Mouse (Mus musculus) forebrain, embryonic 16.5 days (tissue): ENCODE results near the gene Zfp423. TPM values are rescaled to one million over a fixed set of nuclear protein-coding genes. Genes with fewer than 3 reads are reported as not detected.

ENCODE experiments used
- ATAC-seq: fragments of 200-750 bp; cut with Nextera tagmentation; 2 replicates; pipeline ENCODE4 v1.8.0; 2017; ENCODE audit warnings: mild to moderate bottlenecking, moderate library complexity
- H3K27ac ChIP-seq: fragments of 300-500 bp; sonication (generic); 2 replicates; pipeline ENCODE4 v1.5.1; 2014; ENCODE audit warnings: low read length, control low read depth
- H3K27me3 ChIP-seq: fragments of 300-500 bp; sonication (generic); replicated peaks from 2 replicates; pipeline ENCODE4 v1.6.1; 2014; ENCODE audit warnings: low read length; ENCODE audit not compliant: control insufficient read depth, insufficient read depth
- H3K36me3 ChIP-seq: fragments of 300-500 bp; sonication (generic); 2 replicates; pipeline ENCODE4 v1.6.1; 2014; ENCODE audit not compliant: control insufficient read depth, insufficient read depth
- H3K4me1 ChIP-seq: fragments of 300-500 bp; sonication (generic); replicated peaks from 2 replicates; pipeline ENCODE4 v1.6.1; 2014; ENCODE audit warnings: low read length; ENCODE audit not compliant: control insufficient read depth, insufficient read depth
- H3K4me2 ChIP-seq: fragments of 300-500 bp; sonication (generic); 2 replicates; pipeline ENCODE4 v1.6.1; 2014; ENCODE audit warnings: mild to moderate bottlenecking, low read length, control low read depth
- H3K4me3 ChIP-seq: fragments of 300-500 bp; sonication (generic); replicated peaks from 2 replicates; pipeline ENCODE4 v1.5.1; 2014; ENCODE audit warnings: mild to moderate bottlenecking, low read length, control low read depth
- H3K9ac ChIP-seq: fragments of 300-500 bp; sonication (generic); replicated peaks from 2 replicates; pipeline ENCODE4 v1.6.1; 2014; ENCODE audit warnings: low read depth, low read length, control low read depth
- H3K9me3 ChIP-seq: fragments of 300-500 bp; sonication (generic); 2 replicates; pipeline ENCODE4 v1.6.1; 2016; ENCODE audit warnings: low read length; ENCODE audit not compliant: control insufficient read depth
- WGBS: fragments of 180-500 bp; shearing (Covaris S2); extraction: QIAGEN DNeasy Blood & Tissue Kit; methylation state at CpG from one replicate; pipeline ENCODE4 v1.1.7; 2014; 5-methylcytosine and 5-hydroxymethylcytosine counted together
- polyA plus RNA-seq: library from polyadenylated mRNA; unstranded; fragments of >200 nt; fragmentation: Nextera tagmentation; extraction: Ambion mirVana; gene quantifications from 2 replicates; pipeline ENCODE4 v1.2.1, GENCODE M21; 2015

Zfp423 gene
- polyA plus RNA-seq, 1 experiment from 2014 or later: 20.6 TPM

DNA sequence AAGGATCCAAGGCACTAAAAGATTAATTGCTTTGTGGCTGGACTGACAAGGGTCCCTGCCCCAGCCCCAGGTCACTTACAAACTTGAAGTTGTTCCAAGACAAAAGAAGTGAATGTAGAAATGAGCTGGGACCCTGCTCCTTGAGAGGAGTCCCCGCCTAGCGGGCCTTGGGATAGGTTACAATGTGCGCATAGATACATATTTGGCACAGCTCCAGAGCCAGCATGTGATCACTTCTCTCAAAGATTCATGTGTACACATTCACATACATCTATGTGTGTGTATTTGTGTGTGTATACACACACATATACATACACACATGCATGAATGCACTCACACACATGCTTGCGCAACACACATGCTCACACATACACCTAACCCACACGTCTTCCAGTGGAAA is 241.9 kb downstream of the Zfp423 start:
- Histone ChIP-seq H3K36me3 (no peaks in the 10 kb centered on the region), H3K4me2 (no peak overlapping the region), H3K4me1 (peaks cover 45% of the 10 kb centered on the region), H3K9me3 (no peaks in the 10 kb centered on the region), H3K27ac (no peak overlapping the region), H3K27me3 (no peaks in the 10 kb centered on the region), H3K9ac (no peak overlapping the region), H3K4me3 (no peak overlapping the region)
- WGBS: 55% methylated on average over 5 of the region's 5 CpGs
- ATAC-seq: no peak

DNA sequence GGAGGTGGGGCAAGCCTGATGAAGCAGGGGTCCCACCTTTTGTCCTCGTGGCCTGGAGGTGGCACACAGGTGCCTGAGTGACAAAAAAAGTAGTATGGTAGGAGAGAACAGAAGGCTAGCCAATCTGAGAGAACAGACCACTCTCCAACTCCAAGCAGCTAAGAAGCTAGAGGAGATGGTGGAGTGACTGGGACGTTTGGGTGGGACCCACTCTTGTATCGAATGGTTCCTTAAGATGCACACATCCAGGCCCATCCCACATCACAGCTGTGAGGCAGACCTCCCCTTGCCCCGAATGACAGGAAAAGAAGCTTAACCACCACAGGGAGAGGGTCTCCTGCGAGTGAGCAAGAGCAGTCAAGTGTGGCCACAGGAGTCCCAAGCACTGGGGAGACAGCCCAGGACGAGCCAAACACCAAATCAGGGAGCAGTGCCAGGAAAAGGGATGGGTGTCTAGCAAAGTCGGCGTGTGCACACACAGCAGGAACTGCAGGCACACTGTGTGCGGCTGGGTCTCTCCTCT is 242.6 kb downstream of the Zfp423 start:
- peak overlapping the region; percentile 43 for H3K27ac ChIP-seq
- 0 out of 2 replicates have a peak, but pooled peaks have one; percentile 14 for ATAC-seq
- 16% methylated on average over 9 of the region's 9 CpGs for WGBS
- peak overlapping the region; percentile 22; the same call in 1 of the 2 replicates for H3K9ac ChIP-seq
- peak overlapping the region; percentile 50 for H3K4me2 ChIP-seq
- H3K4me1 ChIP-seq: peaks cover 47% of the 10 kb centered on the region
- no peak overlapping the region for H3K4me3 ChIP-seq
- no peaks in the 10 kb centered on the region for H3K36me3 ChIP-seq
- H3K9me3 ChIP-seq: no peaks in the 10 kb centered on the region
- no peaks in the 10 kb centered on the region for H3K27me3 ChIP-seq

DNA sequence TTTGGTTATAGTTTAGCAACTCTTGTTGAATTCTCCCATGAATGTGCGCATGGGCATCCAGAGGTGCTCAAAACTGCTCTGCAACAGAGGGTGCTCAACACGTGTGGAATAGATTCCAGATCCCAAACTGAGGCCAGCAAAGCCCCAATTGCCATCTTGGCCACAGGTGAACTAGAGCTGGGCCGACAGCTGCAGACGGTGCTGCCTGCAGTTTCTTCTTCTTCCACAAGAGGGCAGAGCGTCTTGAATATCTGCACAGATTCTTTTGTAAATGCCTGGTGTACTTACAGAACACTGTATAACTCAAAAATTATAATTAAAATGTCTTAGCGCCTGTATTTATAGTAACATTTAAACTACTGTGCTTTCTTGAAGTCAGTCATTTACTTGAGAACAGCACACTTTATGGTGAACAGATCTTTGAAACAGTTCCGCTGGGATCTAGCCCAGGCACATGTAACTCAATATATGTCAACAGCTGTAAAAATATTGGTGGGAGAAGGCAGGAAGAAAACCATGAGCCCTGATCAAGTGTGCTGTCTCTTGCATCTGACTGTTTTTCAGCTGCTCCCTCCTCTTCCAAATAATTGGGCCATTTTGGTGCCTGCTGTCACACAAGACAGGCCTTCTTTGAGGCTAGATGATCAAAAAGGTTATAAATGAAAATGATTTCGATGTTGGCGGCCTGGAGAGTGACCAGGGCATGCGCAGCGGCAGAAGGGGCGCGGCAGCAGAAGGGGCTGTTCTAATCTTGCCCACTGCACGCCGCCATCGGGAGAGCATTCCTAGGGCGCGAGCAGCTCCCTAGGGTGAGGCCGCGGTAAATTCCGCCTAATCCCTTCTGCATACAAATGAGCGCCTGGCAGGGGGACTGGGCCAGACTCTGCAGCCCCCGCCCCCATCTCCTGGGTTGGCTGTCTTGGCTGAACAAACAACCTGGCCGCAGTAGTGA is 243.4 kb downstream of the Zfp423 start:
- no peak overlapping the region for H3K4me3 ChIP-seq
- peak overlapping the region; percentile 43 for H3K27ac ChIP-seq
- no peaks in the 10 kb centered on the region for H3K36me3 ChIP-seq
- peak overlapping the region; percentile 22 for H3K9ac ChIP-seq
- ATAC-seq: peak; percentile 65
- H3K27me3 ChIP-seq: no peaks in the 10 kb centered on the region
- H3K4me2 ChIP-seq: peak overlapping the region; percentile 50
- peaks cover 55% of the 10 kb centered on the region for H3K4me1 ChIP-seq
- H3K9me3 ChIP-seq: no peaks in the 10 kb centered on the region
- WGBS: 7% methylated on average over 24 of the region's 24 CpGs

DNA sequence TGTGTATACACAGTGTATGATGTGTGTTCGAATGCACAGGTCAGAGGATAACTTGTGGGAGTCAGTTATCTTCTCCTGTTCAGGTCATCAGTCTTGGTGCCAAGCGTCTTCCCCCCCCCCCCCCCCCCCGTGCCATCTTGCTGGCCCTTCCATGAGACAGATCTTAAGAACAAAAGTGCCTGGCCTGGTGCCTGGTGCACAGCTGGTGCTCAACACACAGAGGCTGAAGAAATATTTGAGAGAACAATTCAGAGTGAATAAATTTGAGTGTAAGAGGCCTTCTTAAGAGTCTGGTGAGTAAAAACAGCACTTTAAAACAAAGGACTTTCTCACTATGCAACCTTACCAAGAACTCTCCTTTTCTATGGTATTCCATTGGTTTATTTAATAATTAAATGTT is 245.4 kb downstream of the Zfp423 start:
- Histone ChIP-seq H3K27me3 (no peaks in the 10 kb centered on the region), H3K4me2 (no peak overlapping the region), H3K4me3 (no peak overlapping the region), H3K4me1 (peaks cover 48% of the 10 kb centered on the region), H3K9ac (no peak overlapping the region), H3K27ac (no peak overlapping the region), H3K9me3 (no peaks in the 10 kb centered on the region), H3K36me3 (no peaks in the 10 kb centered on the region)
- no peak for ATAC-seq
- WGBS: 28% methylated on average over 3 of the region's 3 CpGs

DNA sequence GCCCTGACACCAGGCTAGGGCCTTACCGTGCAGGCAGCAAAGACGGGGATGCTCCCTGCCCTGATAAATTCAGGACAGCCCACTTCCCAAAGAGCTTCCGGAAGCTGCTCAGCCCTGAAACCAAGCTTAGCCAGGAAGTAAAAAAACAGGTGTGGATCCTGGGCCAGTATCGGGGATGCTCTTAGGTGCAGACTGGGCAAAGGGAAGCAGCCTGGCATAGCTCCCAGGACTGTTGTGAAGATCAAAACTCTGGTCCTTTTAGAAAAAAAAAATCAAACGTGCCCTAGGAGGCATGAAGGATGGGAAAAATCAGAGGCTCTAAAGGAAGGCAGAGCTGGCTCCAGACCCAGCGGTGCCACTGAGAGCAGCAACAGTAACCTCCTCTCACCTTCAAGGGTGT is 247.4 kb downstream of the Zfp423 start:
- H3K27me3 ChIP-seq: no peaks in the 10 kb centered on the region
- no peaks in the 10 kb centered on the region for H3K9me3 ChIP-seq
- no peak for ATAC-seq
- 64% methylated on average over 6 of the region's 6 CpGs for WGBS
- H3K4me2 ChIP-seq: no peak overlapping the region
- no peak overlapping the region for H3K27ac ChIP-seq
- H3K36me3 ChIP-seq: no peaks in the 10 kb centered on the region
- no peak overlapping the region for H3K9ac ChIP-seq
- H3K4me3 ChIP-seq: no peak overlapping the region
- peaks cover 47% of the 10 kb centered on the region for H3K4me1 ChIP-seq

DNA sequence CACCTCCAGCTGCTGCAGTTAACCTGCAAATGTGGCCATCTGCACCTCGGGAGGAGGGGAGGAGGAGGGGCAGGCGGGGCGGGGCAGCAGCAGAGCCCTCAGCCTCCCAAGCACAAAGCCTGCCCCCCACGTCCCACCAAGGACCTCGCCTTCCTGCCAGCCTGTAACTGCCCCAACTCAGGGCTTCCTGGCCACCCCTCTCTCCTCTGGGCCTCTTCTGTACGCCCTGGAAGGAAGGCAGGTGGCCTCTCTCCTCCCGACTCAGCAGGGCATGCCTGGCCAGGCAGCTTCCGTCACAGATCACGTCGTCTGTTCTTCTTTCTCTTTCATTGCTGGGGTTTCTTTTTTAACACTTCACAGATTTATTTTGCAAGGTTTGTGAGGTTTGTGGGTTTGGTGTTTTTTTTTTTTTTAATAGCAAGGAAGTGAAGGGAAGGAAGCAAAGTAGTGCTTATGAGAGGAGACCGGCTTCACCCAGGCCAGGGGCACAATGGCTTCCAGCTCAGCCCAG is 251.2 kb downstream of the Zfp423 start:
- 17% methylated on average over 11 of the region's 11 CpGs for WGBS
- H3K9ac ChIP-seq: peak overlapping the region; percentile 47; the same call in 1 of the 2 replicates
- ATAC-seq: no peak; the same call in 1 of the 2 replicates
- H3K9me3 ChIP-seq: no peaks in the 10 kb centered on the region
- peaks cover 39% of the 10 kb centered on the region for H3K4me1 ChIP-seq
- no peaks in the 10 kb centered on the region for H3K36me3 ChIP-seq
- no peak overlapping the region for H3K4me3 ChIP-seq
- H3K27ac ChIP-seq: peak overlapping the region; percentile 45; the same call in 1 of the 2 replicates
- H3K27me3 ChIP-seq: no peaks in the 10 kb centered on the region
- H3K4me2 ChIP-seq: peak overlapping the region; percentile 32

DNA sequence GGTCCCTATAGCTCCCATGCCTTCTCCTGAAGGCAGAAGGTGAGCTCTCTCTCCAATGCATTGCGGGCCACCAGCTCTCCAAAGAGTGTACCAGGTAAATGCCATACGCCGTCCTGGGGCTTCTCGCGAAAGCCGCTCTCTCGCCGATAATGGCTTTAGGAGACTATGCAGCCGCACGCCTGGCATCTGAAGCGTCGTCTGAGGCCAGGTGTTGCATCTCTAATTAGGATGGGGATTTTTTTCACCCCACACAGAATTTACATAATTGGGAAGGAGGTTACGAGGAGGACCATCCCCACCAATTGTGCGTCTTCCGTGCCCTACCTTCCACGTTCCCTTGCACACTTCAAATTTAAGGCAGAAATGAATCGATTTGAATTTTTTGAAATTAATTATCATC is 252.2 kb downstream of the Zfp423 start:
- ATAC-seq: no peak
- H3K4me1 ChIP-seq: peaks cover 49% of the 10 kb centered on the region
- no peak overlapping the region; the same call in 1 of the 2 replicates for H3K27ac ChIP-seq
- H3K27me3 ChIP-seq: no peaks in the 10 kb centered on the region
- H3K36me3 ChIP-seq: no peaks in the 10 kb centered on the region
- no peaks in the 10 kb centered on the region for H3K9me3 ChIP-seq
- WGBS: 41% methylated on average over 17 of the region's 17 CpGs
- no peak overlapping the region for H3K4me3 ChIP-seq
- peak overlapping the region; percentile 25 for H3K9ac ChIP-seq
- H3K4me2 ChIP-seq: peak overlapping the region; percentile 38

DNA sequence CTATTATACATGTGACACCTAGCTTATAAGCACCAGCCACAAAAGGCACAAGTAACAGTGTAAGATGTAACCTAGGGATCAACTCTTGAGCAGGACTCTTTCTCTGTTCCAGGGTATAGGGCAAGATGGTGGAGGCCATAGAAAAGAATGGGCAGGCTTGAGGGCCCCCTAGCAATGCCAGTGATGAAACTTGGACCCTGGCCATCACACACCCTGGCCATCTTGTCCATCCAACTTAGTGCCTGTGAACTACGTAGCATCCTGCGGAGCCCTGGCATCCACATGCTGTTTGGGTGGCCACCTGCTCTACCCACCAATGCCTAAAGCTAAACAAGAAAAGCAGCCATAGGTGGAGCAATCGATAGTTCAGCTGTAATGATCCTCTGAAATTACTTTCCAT is 254.6 kb downstream of the Zfp423 start:
- Histone ChIP-seq H3K36me3 (no peaks in the 10 kb centered on the region), H3K27me3 (no peaks in the 10 kb centered on the region), H3K4me2 (no peak overlapping the region), H3K4me3 (no peak overlapping the region), H3K27ac (no peak overlapping the region), H3K9ac (no peak overlapping the region), H3K9me3 (no peaks in the 10 kb centered on the region), H3K4me1 (peaks cover 46% of the 10 kb centered on the region)
- WGBS: 78% methylated on average over 3 of the region's 3 CpGs
- ATAC-seq: no peak

DNA sequence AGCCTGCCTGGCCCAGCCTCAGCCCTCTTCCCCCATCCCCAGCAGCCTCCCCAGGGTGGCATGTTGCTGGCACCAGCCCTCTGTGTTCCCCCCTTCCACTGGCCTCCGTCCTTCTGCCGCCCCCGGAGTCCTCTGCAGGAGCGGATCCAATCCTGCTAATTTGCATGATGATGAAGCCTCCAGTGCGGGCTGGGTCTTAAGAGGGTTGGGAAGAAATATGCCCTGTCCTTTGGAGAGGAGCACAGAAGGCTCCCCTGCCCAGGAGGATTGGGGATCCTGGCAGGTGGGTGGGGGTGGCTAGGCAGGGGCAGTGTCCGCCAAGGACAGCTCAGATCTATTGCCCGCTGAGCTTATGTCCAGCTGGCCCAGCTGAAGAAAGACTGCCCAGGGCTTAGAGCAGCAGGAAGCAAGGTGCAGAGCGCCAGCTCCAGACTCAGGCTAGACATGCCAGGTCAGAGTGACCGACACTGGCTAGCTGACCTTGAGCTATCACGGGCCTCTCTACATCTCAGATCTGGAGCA is 256.5 kb downstream of the Zfp423 start:
- Histone ChIP-seq H3K4me1 (peaks cover 36% of the 10 kb centered on the region), H3K9ac (peak overlapping the region; percentile 37; the same call in 1 of the 2 replicates), H3K9me3 (no peaks in the 10 kb centered on the region), H3K4me3 (no peak overlapping the region), H3K36me3 (no peaks in the 10 kb centered on the region), H3K27ac (peak overlapping the region; percentile 72), H3K4me2 (peak overlapping the region; percentile 14), H3K27me3 (no peaks in the 10 kb centered on the region)
- ATAC-seq: peak; percentile 89
- 16% methylated on average over 10 of the region's 10 CpGs for WGBS
